Mouse (Mus musculus) frontal cortex, adult 2 months (tissue): ENCODE results near the gene 1700123O20Rik. TPM values are rescaled to one million over a fixed set of nuclear protein-coding genes. Genes with fewer than 3 reads are reported as not detected.

Source experiments
- DNase-seq, 2 experiments: peaks; one replicate each; pipeline ENCODE4 v3.0.0; 2022; ENCODE audit warnings: low spot score in 1 of 2; ENCODE audit errors: extremely low spot score in 1 of 2
- polyA plus RNA-seq: library from polyadenylated mRNA; depleted of rRNA; stranded (reverse); fragments of >200 nt; gene quantifications from 2 replicates; pipeline ENCODE4 v1.2.3, GENCODE M21; 2012

Gene 1700123O20Rik
- polyA plus RNA-seq, 1 experiment: 36.3 TPM

DNA sequence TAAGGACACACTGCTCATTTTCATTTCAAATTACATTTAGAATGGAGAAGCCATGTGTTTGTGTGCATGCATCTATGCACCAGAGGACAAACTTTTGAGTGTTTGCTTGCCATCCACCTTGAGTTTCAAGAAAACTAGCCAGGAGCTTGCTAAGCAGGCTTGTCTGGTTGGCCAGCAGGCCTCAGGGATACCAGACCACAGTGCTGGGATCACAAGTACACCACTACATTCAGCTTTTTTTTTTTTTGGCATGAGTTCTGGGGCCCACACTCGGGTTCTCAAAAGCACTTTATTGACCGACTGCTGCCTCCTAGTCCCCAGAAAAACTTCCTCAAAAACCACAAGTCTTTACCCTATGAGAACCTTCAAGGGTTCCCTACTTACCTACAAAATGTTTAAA, 11.7 kb upstream of the 1700123O20Rik start:
- DNase-seq: no peak

DNA sequence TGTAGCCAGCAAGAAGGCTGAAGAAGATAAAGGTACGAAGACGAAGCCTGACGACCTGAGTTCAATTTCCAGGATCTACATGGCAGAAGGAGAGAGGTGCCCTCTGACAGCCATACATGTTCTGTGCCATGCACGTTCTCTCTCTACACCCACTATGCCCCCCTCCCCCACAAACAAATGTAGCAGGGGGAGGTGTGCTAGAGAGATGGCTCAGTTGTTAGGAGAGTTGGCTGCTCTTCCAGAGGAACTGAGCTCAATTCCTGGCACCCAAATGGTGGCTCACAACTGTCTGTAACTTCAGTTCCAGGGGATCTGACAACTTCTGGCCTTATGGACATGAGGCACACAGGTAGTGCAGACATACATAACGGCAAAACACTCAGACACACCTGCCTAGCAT, 9.7 kb upstream of the 1700123O20Rik start:
- DNase-seq: no peak

DNA sequence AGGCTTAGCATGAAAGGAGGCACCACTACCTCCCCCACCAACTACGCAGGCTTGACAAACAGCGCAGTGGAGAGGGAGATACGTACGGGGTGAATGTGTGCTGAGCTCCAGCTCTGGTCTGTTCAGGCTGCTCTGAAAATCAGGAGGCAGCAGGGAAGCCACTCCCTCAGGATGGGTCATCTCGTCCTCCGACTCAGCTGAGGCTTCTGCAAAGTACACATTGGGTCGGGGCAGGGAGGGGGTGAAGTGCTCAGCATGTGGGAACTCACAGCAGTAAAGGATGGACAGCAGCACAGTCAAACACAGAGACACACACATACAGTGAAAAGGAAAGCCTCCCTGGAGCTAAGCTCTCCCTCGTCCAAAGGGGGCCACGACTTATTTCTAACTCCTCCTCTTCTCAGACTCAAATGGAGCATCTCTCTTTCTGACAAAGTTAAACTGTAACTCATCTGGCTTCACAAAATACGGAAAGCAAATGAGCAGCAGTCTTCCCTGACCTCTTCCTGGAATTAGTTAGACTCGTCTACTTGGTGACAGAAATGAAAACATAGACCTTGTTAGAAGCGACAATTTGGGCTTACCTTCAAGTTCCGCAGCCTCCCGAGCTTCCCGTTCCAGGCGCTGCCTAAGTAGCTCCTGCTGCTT, 7.2 kb upstream of the 1700123O20Rik start:
- DNase-seq: no peak

DNA sequence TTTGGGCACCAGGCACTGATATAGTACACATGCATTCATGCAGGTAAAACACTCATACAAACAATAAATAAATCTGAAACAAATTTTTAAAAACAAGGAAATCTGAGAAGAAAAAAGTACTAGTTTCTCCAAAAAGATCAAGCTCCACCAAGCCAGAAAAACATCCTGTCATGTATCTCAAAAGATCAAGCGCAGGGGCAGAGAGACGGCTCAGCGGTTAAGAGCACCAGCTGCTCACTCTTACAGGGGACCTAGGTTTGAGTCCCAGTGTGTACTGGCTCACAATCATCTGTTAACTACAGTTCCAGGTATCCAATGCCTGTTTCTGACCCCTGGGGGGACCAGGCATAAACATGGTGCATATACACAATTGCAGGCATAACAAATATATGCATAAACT, 3.6 kb upstream of the 1700123O20Rik start:
- DNase-seq: no peak

DNA sequence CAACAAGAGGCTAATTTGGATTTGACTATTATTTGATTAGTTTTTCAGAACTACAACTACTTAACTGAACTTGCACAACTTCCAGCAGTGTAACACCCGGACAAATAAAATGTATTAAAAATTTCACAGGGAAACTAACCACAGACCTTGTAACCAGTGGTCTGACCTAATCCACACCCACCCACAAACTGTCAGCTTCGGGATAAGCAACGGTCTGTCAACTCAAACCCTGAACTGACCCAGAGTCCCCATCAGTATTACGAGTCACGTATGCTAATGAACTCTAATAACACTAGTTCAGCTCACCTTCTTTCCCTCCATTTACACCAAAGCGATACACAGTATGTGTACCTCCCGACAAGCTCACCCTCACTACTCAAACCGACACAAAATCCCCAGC, 545 bp upstream of the 1700123O20Rik start:
- no peak for DNase-seq

DNA sequence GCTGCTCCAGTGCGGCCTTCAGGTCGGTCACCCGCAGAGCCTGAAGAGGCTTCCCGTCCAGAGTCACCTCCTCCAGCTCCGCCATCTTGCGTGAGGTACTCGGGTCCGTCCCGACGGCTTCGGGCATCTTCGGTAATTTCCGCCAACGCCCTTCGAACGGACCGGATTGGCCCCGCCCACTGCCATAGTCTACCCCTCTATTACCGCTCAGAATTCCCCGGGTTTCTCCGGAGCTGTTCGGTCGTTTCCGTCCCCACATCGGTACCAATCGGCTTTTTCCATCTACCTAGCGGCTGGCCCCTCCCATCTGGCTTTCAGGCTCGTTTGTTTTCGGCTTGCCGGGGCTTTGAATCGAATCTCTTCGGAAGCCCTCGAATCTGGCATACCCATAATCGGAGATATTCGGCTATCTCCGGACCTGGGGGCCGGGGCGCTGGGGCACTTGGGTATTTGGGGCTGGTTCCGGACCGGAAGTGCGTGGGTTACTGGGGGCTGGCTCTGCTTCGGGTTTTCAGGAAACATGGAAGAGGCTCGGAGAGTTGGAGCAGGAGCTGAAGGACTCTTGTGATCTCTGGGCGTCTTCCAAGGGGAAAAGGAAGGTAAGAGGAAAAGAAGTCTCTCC, 617 bp downstream of the 1700123O20Rik start, which contains the start of gene Acin1:
Gene Acin1 (minus strand): TSS at position 410 of the 622 bp plus-strand sequence.
- peak; percentile 100 for DNase-seq

DNA sequence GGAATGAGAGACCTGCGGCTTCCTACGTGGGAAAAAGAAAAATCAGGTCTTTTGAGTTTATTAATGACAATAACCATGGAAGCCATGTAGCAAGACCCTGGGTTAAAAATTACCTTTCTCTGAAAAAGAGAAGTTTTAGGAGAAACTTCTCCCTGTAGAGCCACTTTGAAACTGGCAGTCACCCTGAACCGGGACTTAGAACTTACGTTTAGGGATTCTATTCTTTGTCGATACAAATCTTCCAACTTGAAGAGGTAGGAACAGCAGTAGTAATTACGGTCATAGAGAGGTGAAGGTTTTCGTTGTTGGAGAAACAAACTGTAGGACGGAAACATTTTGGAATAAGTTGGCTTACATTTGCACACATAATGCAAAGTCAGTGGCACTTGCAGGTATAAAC, 1.2 kb downstream of the 1700123O20Rik start:
- no peak for DNase-seq

DNA sequence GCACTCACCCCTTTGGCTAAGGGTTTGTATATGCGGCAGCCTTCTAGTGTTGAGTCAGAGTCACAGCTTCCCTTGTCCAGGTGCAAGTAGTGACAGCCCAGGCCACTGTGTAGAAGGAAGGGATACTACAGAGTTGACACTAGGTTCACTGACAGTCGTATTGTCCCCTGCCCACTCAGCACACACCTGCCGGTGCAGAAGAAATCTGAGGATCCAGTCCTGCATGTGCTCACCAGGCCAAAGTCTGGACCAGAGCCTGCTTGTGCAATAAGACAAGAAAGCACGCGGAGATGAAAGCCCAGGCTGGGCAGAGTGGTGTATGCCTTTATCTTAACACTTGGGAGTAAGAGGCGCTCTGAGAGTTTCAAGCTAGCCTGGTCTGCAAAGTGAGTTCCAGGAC, 9.0 kb downstream of the 1700123O20Rik start:
- no peak for DNase-seq

DNA sequence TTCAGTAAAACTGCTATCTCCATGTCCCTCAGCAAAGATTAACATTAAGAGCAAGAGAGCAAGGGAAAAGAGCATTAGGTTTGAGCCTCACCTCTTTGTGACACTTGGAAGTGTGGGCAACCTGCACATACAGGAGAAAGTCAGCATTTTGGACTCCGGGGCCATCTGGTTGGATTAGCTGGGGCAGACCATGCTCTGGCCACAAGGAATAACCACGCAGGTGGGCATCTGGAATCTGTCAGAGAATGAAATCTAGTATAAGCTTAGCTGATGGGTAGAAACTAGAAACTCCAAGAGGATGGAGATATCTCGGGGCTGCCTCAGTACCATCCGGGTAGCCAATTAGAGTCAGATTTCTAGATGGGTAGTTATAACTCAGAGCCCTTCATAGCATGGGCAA, 10.7 kb downstream of the 1700123O20Rik start:
- no peak for DNase-seq

DNA sequence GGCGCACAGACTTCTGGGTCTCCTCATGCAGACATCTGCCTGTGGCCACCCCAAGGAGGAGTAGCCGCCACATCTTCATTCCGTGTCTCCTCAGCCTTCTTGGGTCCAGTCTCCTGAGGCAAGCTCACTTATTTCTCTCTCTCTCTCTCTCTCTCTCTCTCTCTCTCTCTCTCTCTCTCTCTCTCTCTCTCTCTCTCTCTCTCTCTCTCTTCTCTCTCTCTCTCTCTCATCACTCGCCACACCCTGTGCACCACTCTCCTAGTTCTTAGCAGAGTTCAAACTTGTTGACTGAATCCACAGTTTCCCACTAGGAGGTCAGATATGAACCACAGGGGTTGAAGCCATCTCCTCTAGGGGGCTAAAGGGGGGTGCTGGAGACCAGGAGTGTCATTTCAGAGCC, 12.7 kb downstream of the 1700123O20Rik start, which contains the start of gene Gm29776:
Gene Gm29776 (minus strand): TSS at position 101 of the 400 bp plus-strand sequence.
- DNase-seq: no peak

DNA sequence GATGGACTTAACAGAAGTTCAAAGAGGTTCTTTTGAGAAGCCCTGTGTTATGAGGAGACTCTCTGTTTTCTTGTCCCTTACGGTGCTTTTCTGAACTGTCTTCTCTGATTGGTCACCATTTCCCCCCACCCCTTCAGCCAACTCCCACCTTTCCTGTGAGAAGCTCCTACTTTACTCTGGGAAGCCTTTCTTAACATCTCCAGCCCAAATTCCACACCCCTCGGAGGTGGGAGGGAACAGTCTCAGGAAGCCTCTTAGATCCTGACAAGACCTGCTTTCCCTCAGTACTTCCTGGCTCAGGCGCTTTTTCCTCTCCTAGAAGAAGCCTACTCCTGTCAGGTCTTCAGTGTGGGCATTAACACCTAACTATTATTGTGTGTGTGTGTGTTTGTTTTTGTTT, 13.6 kb downstream of the 1700123O20Rik start:
- no peak for DNase-seq

DNA sequence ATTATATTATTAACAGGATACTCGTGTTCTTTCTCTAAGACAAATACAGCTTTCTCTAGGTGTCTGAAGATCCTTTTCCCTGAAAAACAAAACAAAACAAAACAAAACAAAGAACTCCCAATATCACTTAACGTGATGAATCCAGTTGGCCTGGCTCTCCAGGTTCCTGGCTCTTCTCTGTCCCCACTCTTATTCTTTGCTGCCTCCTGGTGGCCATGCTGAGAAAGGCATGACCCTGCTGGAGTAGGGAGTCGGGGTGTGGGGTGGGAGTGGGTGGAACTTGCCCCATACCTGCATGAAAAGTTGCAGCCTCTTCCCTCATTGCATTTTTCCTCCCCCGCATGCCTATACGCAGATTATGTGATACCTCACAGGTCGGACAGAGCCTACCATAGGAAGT, 15.3 kb downstream of the 1700123O20Rik start:
- DNase-seq: peak in 1 of 2 experiments; percentile 84

DNA sequence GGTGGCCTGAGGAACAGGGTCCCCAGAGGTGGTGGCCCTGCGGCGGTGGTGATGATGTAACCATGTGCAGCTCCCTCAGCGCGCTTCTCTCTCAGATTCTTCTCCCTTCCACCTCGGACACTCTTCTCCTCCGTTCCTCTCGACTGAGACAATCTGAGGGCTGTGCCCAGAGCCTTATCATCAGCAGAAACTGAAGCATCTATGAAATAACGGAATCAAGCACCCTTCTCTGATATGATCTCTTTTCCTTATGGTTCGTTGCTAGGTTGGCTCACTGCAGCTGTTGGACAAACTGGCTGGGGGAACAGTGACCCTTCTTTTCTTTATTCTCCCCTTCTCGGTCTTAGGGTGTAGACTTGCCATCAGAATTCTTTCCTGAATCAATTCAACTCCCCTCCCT, 17.2 kb downstream of the 1700123O20Rik start:
- DNase-seq: no peak

DNA sequence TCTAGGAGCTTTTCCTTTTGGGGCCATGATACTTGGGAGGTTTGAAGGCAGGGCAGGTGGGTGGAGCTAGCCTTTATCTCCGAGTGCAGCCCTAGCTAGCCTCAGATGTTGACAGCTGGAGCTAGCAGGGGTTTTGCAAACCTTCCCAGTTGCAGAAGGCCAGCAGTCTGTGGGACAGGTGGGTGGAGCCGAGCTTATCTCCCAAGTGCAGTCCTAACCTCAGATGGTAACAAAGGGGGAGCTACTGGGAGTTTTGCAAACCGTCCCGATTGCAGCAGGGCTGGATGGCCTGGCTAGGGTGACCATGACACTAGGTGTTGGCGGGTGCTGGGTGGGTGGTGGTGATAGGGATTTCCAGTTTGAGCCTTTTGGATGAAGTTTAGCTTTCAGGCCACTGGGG, 19.8 kb downstream of the 1700123O20Rik start:
- no peak for DNase-seq

DNA sequence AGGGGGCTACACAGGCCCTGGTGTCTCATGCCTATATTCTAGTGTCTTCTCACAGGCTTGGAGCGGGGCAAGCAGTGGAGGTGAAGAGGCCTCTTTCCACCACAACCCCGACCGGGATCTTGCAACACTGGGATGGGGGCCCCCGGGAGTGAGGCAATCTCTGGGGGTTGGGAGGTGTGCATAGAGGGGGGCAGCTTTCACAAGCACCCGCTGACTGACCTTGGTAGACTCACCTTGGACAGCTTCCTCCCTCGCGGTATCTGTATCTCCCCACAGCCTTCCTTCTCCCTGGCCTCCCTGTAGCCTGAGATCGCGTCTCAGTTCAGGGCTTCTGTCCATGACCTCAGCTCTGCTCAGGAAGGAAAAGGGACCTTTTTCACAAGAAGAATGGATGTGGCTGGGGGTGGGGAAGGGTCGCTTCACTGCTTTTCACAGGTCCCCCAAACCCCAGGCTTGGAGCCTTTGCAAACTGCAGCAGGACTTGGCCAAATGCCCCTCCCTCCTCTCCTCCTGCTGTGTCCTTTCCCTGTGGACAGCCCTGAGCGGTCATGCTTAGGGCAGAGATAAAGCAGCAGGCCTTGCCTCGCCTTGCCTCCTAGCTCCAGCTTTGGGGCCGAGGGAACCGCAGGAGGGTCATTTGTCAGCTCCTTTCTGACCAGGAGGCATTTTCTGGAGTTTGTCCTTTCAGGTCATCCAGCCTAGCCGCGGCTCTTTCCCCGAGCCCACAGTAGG, 20.7 kb downstream of the 1700123O20Rik start:
- DNase-seq: no peak

DNA sequence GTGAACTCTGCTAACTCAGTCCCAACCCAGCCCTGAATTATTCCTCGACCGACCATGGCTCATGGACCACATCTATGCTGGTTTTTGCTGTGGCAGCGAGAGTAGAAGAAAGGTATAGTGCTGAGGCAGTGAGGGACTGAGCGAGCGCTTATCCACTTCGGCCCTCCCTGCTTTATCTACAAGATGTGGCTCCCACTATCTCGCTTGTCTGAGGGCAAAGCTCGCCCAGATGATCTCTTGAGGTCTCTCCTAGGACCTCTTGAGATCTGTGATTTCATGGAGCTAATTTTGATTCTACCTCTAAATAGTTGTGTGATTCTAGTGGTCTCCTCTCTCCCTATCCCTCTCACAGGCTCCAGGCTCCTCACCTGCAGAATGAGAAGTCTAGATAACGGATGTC, 23.0 kb downstream of the 1700123O20Rik start:
- DNase-seq: no peak

DNA sequence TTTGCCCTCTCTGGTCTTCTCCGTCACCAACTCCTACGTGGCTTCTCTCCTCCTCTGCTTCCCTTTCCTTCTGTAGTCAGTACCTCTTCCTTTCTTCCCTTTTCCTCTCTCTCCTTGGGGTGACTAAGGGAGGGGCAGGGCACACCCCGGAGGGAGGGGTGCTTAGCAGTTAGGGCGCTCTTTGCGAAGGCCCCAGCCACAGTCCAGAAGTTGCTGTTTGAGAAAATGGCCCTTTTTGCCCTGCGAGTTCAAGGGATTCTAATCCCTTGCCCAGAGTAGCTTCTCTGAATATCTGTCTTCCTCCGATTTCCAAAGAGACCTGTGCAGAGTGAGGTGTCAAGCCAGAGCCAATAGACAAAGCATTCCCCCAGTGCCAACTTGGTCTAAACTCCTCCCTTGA, 26.1 kb downstream of the 1700123O20Rik start, which contains the start of gene Cebpe:
Gene Cebpe (minus strand): TSS at position 101 of the 400 bp plus-strand sequence.
- no peak for DNase-seq

DNA sequence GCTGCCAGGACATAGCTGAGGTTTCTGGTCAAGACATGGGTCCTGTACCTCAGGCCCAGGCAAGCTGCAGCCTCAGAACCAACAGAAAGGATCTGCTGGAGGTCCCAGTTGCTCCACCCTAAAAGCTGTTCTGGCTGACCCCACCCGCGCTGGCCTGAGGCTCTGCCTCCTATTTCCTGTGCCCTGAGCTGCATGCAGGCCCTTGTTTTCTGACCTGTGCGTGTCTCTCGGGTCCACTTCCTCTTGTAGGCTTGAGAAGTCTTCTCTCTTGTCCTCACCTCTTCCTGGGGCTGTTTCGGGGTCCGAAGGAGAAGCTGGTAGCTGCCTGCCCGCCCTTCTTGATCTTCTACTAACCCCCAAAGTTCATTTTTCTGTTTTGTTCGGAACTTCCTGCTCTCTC, 26.8 kb downstream of the 1700123O20Rik start:
- no peak for DNase-seq

DNA sequence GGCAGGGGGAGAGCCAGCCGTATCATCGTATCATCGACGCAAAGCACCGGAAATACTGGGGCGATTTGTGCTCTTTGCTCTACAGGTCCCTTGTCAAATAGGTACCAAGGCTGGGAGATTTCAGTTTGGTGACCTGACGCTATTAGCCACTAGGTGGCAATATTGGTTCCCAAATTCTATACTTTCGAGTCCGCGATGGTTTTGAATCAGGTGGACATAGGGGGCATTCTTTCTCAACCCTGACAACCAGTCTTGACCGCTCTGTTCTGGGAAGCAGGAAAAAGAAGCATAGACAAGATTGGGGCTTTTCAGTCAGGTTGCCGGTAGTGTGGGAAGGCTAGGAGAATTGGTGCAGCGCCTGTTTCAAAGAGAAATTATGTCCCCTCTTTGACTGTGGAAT, 28.1 kb downstream of the 1700123O20Rik start:
- DNase-seq: peak; percentile 62 to 94

DNA sequence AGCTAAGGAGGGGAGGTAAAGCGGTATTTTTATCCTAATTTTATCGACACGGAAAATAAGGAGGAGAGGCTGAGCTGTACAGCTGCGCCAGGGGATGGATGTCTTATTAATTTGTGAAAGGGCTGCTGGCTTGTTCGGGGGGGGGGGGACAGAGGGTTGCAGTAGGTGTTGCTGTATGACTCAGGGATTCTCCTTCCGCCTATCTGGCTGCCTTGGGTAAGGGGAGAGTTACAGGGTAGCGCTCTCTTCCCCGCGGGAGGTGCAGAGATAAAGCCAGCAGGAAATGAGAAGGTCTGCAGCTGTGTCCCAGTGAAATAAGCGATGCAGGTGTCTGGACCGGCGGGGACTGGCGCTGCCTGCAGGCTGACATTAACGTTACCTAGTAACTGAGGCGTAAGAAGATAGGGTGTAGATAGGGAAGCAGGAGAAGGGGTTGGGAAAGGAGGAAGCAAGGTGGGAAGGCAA, 28.6 kb downstream of the 1700123O20Rik start:
- peak in 1 of 2 experiments; percentile 42 for DNase-seq

DNA sequence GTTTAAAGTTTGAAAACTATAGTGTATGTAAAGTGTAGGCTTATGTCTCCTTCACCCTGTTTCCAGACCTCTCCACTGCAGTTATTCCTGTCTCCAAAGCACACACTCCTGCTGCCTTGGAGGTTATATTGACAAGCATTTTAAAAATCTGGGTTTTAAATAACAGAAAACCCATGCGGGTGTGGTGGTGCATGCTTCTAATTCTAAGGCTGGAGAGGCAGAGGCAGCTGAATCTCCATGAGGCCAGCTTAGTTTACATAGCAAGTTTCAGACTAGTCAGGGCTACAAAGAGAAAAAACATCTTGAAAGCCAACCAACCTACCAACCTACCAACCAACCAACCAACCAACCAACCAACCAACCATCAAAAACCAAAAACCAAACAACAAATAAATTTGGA, 29.4 kb downstream of the 1700123O20Rik start:
- DNase-seq: no peak
